Mouse (Mus musculus): Measurements from ENCODE around the gene Igf2bp3. TPM values are rescaled to one million over a fixed set of nuclear protein-coding genes. Genes with fewer than 3 reads are reported as not detected.

Gene Igf2bp3
- total and polyA plus RNA-seq, 2 experiments from 2014 or later: 12.3 to 12.8 TPM

GRCm38 (mm10) chr6:49079313-49079712, 135.4 kb downstream of the Igf2bp3 start:
- Histone ChIP-seq H3K27me3 (ENCODE audit: insufficient read depth, low read length) (no peaks in the 10 kb centered on the region), H3K27ac (ENCODE audit: low read depth, low read length) (no peak overlapping the region), H3K4me3 (ENCODE audit: low read depth, low read length) (no peak overlapping the region), H3K9ac (no peak overlapping the region), H3K36me3 (ENCODE audit: insufficient read depth) (peaks cover 14% of the 10 kb centered on the region), H3K9me3 (ENCODE audit: low read length) (no peaks in the 10 kb centered on the region), H3K4me2 (ENCODE audit: low read depth) (no peak overlapping the region), H3K4me1 (ENCODE audit: insufficient read depth) (peaks cover 7% of the 10 kb centered on the region)
- ATAC-seq (no peak), DNase-seq (no peak)
- TF ChIP-seq CTCF (IDR thresholded peaks at IDR 0.05; ENCODE audit: low read depth): no peak
- 96% methylated on average over 1 of the region's 1 CpGs for WGBS

GRCm38 (mm10) chr6:49077894-49078293, 136.9 kb downstream of the Igf2bp3 start:
- WGBS: 69% methylated on average over 2 of the region's 2 CpGs
- Histone ChIP-seq H3K9ac (no peak overlapping the region), H3K4me1 (ENCODE audit: insufficient read depth) (peaks cover 12% of the 10 kb centered on the region), H3K36me3 (ENCODE audit: insufficient read depth) (0 out of 2 replicates have a peak, but pooled peaks cover 3% of the 10 kb centered on the region), H3K27ac (ENCODE audit: low read depth, low read length) (no peak overlapping the region), H3K4me2 (ENCODE audit: low read depth) (no peak overlapping the region), H3K9me3 (ENCODE audit: low read length) (no peaks in the 10 kb centered on the region), H3K27me3 (ENCODE audit: insufficient read depth, low read length) (no peaks in the 10 kb centered on the region), H3K4me3 (ENCODE audit: low read depth, low read length) (no peak overlapping the region)
- DNase-seq: no peak
- no peak for TF ChIP-seq CTCF (IDR thresholded peaks at IDR 0.05; ENCODE audit: low read depth)
- ATAC-seq: no peak

- H3K4me3 ChIP-seq (ENCODE audit: low read depth, low read length): peak overlapping the region; percentile 99
- H3K4me2 ChIP-seq (ENCODE audit: low read depth): peak overlapping the region; percentile 83
- 0 out of 2 replicates have a peak, but pooled peaks have one; percentile 1 for TF ChIP-seq CTCF (IDR thresholded peaks at IDR 0.05; ENCODE audit: low read depth)
- ATAC-seq: peak; percentile 66
- H3K27ac ChIP-seq (ENCODE audit: low read depth, low read length): peak overlapping the region; percentile 74
- 0 out of 2 replicates have a peak, but pooled peaks cover 3% of the 10 kb centered on the region for H3K36me3 ChIP-seq (ENCODE audit: insufficient read depth)
- peaks cover 13% of the 10 kb centered on the region for H3K4me1 ChIP-seq (ENCODE audit: insufficient read depth)
- DNase-seq: no peak
- H3K27me3 ChIP-seq (ENCODE audit: insufficient read depth, low read length): no peaks in the 10 kb centered on the region
- H3K9me3 ChIP-seq (ENCODE audit: low read length): no peaks in the 10 kb centered on the region
- H3K9ac ChIP-seq: peak overlapping the region; percentile 95
- WGBS: under 1% methylated on average over 19 of the region's 19 CpGs
These were observed 140.7 kb downstream of the Igf2bp3 start for GRCm38 (mm10) chr6:49074117-49074490.

GRCm38 (mm10) chr6:49073304-49074116, 141.2 kb downstream of the Igf2bp3 start, which contains the start of gene Malsu1:
Malsu1 (plus strand) TSS chr6:49073795.
- DNase-seq (peak; percentile 94), ATAC-seq (peak; percentile 99)
- no peaks in the 10 kb centered on the region for H3K9me3 ChIP-seq (ENCODE audit: low read length)
- under 1% methylated on average over 49 of the region's 49 CpGs for WGBS
- peak within 1 kb of the TSS; percentile 95 for H3K9ac ChIP-seq
- H3K4me2 ChIP-seq (ENCODE audit: low read depth): peak within 1 kb of the TSS; percentile 83
- peak within 1 kb of the TSS; percentile 99 for H3K4me3 ChIP-seq (ENCODE audit: low read depth, low read length)
- peak within 1 kb of the TSS; percentile 74 for H3K27ac ChIP-seq (ENCODE audit: low read depth, low read length)
- TF ChIP-seq CTCF (IDR thresholded peaks at IDR 0.05; ENCODE audit: low read depth): peak; percentile 21
- 0 out of 2 replicates have a peak, but pooled peaks cover 3% of the 10 kb centered on the region for H3K36me3 ChIP-seq (ENCODE audit: insufficient read depth)
- peaks cover 13% of the 10 kb centered on the region for H3K4me1 ChIP-seq (ENCODE audit: insufficient read depth)
- no peaks in the 10 kb centered on the region for H3K27me3 ChIP-seq (ENCODE audit: insufficient read depth, low read length)

GRCm38 (mm10) chr6:49068361-49068760, 146.4 kb downstream of the Igf2bp3 start:
- no peak overlapping the region for H3K9ac ChIP-seq
- peaks cover 6% of the 10 kb centered on the region; the same call in 1 of the 2 replicates for H3K4me1 ChIP-seq (ENCODE audit: insufficient read depth)
- H3K27ac ChIP-seq (ENCODE audit: low read depth, low read length): no peak overlapping the region
- no peak for TF ChIP-seq CTCF (IDR thresholded peaks at IDR 0.05; ENCODE audit: low read depth)
- no peaks in the 10 kb centered on the region for H3K36me3 ChIP-seq (ENCODE audit: insufficient read depth)
- H3K9me3 ChIP-seq (ENCODE audit: low read length): no peaks in the 10 kb centered on the region
- no peak for ATAC-seq
- WGBS: 44% methylated on average over 4 of the region's 4 CpGs
- no peaks in the 10 kb centered on the region for H3K27me3 ChIP-seq (ENCODE audit: insufficient read depth, low read length)
- H3K4me2 ChIP-seq (ENCODE audit: low read depth): no peak overlapping the region
- no peak overlapping the region for H3K4me3 ChIP-seq (ENCODE audit: low read depth, low read length)
- DNase-seq: no peak

GRCm38 (mm10) chr6:49057053-49058021, 157.4 kb downstream of the Igf2bp3 start:
- no peaks in the 10 kb centered on the region for H3K36me3 ChIP-seq (ENCODE audit: insufficient read depth)
- H3K9ac ChIP-seq: no peak overlapping the region
- peak; percentile 89 for TF ChIP-seq CTCF (IDR thresholded peaks at IDR 0.05; ENCODE audit: low read depth)
- H3K27me3 ChIP-seq (ENCODE audit: insufficient read depth, low read length): no peaks in the 10 kb centered on the region
- 38% methylated on average over 8 of the region's 8 CpGs for WGBS
- no peak overlapping the region for H3K4me3 ChIP-seq (ENCODE audit: low read depth, low read length)
- DNase-seq: peak; percentile 85
- peak; percentile 43; the same call in 1 of the 2 replicates for ATAC-seq
- H3K9me3 ChIP-seq (ENCODE audit: low read length): no peaks in the 10 kb centered on the region
- no peak overlapping the region for H3K4me2 ChIP-seq (ENCODE audit: low read depth)
- no peak overlapping the region for H3K27ac ChIP-seq (ENCODE audit: low read depth, low read length)
- peaks cover 9% of the 10 kb centered on the region; the same call in 1 of the 2 replicates for H3K4me1 ChIP-seq (ENCODE audit: insufficient read depth)

All from forebrain, postnatal 0 days (tissue).